Mouse (Mus musculus): ENCODE data around the gene Zfp697.
"Not testable (repeated sequence)": the region's sequence is repeated elsewhere in the genome, so short reads cannot be mapped to it uniquely, and the experiment has no call there.

The Zfp697 gene

GRCm38 (mm10) chr3:98368776-98369175 is 13.5 kb upstream of the Zfp697 start:
- peak; percentile 16 for DNase-seq (ENCODE audit: low spot score)

- DNase-seq (ENCODE audit: low spot score): no peak
These were observed 8.1 kb upstream of the Zfp697 start for GRCm38 (mm10) chr3:98374062-98374719.

- peak; percentile 27 for DNase-seq (ENCODE audit: low spot score)
These were observed 7.3 kb upstream of the Zfp697 start for GRCm38 (mm10) chr3:98374980-98375379.

DNA sequence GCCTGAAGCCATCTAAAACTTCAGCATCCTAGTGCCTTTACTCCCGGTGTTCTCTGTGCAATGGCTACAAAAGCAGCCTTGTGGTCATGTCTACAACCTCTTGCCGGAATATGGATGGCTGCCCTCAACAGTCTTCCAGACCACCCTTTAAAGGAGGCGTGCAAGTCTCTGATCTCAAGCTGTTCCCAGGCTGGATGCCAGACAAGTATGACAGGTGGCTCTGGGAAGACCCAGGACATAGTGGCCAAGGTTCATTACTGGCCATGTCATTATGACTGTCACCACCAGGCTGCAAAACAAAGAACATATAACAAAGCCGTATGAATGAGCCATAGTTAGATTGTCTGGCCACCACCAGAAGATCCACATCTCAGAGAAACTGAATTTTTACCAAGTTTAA is 4.0 kb upstream of the Zfp697 start:
- DNase-seq (ENCODE audit: low spot score): no peak

DNA sequence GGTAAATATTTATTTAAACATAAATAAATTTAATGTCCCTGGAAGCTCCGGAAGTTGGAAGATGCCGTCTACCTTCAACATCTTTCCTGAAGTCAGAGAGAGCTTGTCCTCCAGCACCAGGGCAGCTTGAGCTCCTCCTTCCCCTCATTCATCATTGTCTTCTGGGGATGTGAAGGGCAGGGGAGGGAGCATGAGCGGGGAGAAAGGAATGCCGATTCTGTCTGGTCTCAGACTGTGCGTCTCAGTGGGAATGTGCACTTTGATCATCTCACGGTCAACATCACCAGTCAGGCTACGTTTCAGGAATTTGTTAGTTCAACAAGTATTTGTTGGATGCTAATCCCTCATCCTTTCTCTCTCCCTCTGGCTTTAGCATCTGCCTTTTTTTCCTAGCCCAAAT is 3.0 kb upstream of the Zfp697 start:
- no peak for DNase-seq (ENCODE audit: low spot score)

GRCm38 (mm10) chr3:98381677-98382245 is 500 bp upstream of the Zfp697 start:
- peak; percentile 42 for DNase-seq (ENCODE audit: low spot score)

DNA sequence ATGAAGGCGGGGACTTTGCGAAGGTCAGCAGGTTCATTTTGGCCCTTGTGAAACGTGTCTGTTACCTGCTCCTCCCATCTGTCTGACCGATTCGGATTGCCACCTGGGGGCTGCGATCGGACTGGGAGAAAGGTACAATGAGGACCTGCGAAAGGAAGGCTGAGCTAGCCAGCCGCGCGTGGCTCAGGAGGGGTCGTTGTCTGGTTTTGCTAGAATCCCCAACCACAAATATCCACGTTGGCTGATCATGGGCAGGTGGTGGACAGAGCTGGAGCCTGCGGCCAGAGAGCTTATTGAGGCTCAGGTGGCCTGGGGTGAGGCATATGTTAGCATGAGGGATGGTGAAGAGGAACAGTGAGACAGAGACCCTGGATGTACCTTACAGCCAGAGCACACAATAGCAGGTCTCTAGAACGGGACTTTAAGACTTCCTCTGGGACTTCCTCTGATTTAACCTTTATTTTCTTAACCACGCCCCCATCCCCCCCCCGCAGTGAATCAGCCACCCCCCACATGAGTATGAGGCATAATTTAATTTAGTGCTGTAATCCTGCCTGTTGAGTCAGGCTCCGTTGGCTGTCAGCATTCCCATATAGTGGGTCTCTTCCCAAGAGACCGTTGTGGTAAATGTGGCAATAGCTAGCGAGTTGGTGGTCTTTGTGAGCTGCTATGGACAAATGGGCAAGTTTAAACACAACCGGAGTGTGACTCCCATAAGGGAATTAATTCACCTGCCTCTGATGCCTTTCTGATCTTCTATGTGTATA is 946 bp downstream of the Zfp697 start:
- no peak for DNase-seq (ENCODE audit: low spot score)

DNA sequence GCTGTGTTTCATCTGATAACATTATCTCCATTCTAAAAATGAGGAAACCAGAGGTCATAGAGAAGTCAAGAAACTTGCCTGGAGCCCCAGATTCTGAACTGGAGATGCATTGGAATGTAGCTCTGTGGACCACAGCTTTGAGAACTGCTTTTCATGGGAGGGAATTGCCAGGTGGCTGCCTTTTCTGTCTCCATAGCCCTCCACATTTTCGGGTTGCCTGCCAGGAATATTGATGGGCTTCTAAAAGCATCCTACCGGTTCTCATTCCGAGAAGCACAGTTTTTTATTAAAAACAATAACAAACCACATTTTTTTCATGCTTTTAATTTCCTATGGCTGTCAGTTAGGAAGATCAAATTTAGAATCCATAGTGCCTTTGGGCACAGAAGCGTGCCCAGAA is 4.8 kb downstream of the Zfp697 start:
- DNase-seq (ENCODE audit: low spot score): no peak

- no peak for DNase-seq (ENCODE audit: low spot score)
These were observed 5.5 kb downstream of the Zfp697 start for GRCm38 (mm10) chr3:98387756-98388155.

DNA sequence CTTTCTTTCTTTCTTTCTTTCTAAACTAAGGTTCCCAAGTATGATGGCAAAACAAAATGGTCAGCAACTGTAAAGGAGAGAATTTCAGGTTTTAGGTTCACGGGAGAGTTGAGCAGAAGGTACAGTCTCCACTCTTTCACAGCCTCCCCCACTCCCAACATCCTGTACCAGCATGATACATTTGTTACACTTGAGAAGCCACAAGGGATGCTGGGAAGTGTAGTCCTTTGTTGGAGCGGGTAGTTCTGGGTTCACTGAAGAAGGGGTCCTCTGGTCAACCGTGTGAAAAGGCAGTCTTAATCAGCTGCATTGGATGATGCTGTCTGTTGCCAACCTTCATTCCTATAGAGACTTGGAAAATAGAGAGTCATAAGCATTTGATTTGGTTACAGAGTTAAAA is 7.0 kb downstream of the Zfp697 start:
- no peak for DNase-seq (ENCODE audit: low spot score)

- DNase-seq (ENCODE audit: low spot score): not testable (repeated sequence)
These were observed 22.1 kb downstream of the Zfp697 start for GRCm38 (mm10) chr3:98404268-98404895.

GRCm38 (mm10) chr3:98405877-98406276 is 23.6 kb downstream of the Zfp697 start:
- not testable (repeated sequence) for DNase-seq (ENCODE audit: low spot score)

- DNase-seq (ENCODE audit: low spot score): not testable (repeated sequence)
These were observed 24.4 kb downstream of the Zfp697 start for GRCm38 (mm10) chr3:98406569-98407144.

- peak; percentile 31 for DNase-seq (ENCODE audit: low spot score)
These were observed 25.1 kb downstream of the Zfp697 start for GRCm38 (mm10) chr3:98407261-98407780.

DNA sequence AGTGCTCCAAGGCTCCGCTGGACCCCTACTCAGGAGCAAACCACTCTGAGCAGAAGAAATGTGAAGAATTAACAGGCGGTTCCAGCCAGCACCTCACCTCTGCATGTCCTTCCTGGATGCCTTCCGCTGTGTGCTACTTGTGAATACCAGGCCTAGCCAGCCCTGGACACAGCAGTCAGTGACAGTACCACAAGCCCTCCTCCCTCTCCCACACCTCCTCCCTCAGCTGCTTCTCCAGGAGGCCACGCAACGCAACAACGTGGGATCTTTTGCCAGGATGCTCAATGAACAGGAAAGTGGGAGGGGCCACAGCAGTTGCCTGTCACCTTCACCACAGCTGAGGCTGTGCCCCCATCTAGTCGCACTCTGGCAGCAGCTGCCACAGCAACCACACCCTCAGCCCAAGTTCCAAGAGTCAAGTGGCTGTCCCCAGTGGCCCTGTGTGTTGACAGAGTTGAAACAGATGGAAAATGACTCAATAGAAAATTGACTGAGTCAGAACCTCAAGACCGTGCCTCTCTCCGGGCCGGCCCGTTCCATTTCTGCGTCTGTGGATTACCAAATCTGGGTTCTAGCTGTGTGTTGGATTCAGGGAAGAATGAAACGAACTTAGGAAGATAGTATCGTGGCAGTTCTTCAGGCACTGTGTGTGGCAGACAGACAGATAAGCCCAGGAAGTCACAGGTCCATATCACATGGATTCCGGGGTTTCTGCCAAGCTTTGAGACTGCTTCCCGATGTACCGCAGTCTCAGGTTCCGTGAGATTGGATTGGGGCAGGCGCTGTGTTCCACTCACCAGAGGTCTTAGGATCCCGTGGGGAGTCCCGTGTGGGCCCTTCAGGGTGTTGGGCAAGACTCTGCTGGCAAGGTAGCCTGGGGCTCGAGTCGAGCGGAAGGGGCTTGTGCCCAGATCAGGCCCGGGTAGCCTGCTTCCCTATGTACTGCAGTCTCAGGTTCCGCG is 28.6 kb downstream of the Zfp697 start:
- DNase-seq (ENCODE audit: low spot score): not testable (repeated sequence)

DNA sequence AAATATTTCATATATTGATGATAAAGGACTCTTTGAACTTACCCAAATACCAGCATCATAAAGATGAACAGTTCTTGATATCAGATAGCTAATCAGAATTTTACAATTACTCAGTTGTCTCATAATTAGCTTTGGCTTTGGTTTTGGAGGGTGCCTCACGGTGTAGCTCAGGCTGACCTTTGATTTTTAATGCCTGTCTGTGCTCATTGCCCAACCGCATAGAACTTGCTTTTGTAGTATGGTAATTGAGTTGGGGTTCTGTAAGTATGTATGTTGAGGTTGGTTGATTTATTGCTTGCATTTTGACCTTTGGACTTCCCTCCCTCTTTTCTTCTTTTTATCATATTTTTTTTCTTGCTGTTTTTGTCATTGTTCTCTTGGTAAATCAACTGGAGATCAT is 31.5 kb downstream of the Zfp697 start:
- no peak for DNase-seq (ENCODE audit: low spot score)

DNA sequence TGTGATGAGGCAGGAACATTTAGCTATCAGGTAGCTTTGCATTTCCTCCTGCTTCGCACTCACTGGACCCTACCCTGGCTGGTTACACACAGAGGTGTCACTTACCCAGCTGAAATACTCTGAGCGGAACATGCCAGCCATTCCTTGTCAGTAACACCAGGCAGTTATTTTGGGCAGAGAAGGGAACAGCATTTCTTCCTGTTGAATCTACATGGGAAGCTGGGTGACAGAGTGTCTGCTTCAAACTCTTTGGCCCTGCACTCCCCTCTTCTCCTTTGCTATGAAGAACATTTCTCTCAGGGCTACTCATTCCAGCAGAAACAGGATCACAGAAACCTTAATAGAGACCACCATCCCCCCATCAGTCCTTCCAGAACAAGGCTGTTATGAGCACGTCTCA is 32.0 kb downstream of the Zfp697 start:
- no peak for DNase-seq (ENCODE audit: low spot score)

DNA sequence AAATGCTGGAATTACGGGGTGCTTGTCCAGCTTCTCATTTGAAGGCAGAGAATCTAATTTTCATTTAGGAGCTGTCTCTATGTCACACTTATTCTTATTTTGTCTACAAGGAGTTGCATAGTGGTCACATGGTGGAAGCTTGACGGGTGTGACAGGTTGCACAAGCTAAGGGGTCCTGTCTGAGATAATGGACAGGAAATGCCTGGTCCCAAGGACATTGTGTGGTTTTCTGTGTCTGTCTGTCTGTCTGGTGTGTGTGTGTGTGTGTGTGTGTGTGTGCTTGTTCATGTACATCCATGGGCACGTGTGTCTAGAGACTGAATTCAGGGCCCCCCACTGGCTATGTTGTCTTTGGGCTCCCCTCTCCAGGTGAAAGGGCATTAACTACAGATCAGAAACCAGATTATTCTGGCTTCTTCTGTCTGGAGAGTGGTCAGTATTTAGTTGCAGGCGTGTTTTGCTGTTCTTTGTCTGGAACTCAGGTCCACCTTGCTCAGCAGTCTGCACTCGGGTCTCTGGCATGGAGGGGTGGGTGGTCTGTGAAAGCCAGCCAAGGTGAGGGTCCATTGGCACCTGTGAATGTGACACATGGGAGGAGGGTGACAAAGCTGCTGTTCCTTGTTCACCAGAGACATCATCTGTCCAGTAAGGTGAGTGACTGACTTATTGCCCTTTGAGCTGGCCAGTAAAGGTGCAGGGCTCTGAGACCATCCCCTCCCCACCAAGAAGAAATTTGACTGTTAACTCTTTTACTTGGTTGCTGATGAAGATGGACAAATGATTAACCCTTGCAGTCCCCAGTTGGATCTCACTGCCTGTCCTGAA is 34.4 kb downstream of the Zfp697 start:
- no peak for DNase-seq (ENCODE audit: low spot score)

GRCm38 (mm10) chr3:98417328-98417727 is 35.1 kb downstream of the Zfp697 start:
- peak; percentile 85 for DNase-seq (ENCODE audit: low spot score)
